Mouse (Mus musculus) thymus, adult 2 months (tissue): ENCODE measurements around the gene Kat8. TPM values are rescaled to one million over a fixed set of nuclear protein-coding genes. Genes with fewer than 3 reads are reported as not detected.

Experiments
- DNase-seq: peaks from one replicate; pipeline ENCODE4 v3.0.0; 2021
- H3K27ac ChIP-seq: fragments of 200-500 bp; 2 replicates; pipeline ENCODE4 v1.5.1; 2012; ENCODE audit warnings: low read length, control low read depth; ENCODE audit not compliant: control insufficient read depth, insufficient read depth
- H3K27me3 ChIP-seq: fragments of 200-500 bp; 2 replicates; pipeline ENCODE4 v1.6.1; 2012; ENCODE audit warnings: mild to moderate bottlenecking, low read length, moderate library complexity, mixed read lengths; ENCODE audit not compliant: control insufficient read depth, insufficient read depth
- H3K36me3 ChIP-seq: fragments of 200-500 bp; 2 replicates; pipeline ENCODE4 v1.6.1; 2012; ENCODE audit warnings: mild to moderate bottlenecking, low read length, moderate library complexity; ENCODE audit not compliant: control insufficient read depth, insufficient read depth
- H3K4me1 ChIP-seq: fragments of 200-500 bp; replicated peaks from 2 replicates; pipeline ENCODE4 v1.6.1; 2012; ENCODE audit warnings: low read length; ENCODE audit not compliant: control insufficient read depth, insufficient read depth
- H3K4me3 ChIP-seq: fragments of 200-500 bp; 2 replicates; pipeline ENCODE4 v1.5.1; 2012; ENCODE audit warnings: mild to moderate bottlenecking, low read length, control low read depth, moderate library complexity; ENCODE audit not compliant: control insufficient read depth, insufficient read depth
- CTCF ChIP-seq: fragments of 200-500 bp; IDR thresholded peaks from 2 replicates; pipeline ENCODE4 v1.5.1; 2012; ENCODE audit warnings: mild to moderate bottlenecking, control low read depth, low read length, moderate library complexity, borderline replicate concordance; ENCODE audit not compliant: control insufficient read depth, poor library complexity, insufficient read depth; ENCODE audit errors: extremely low read depth
- POLR2A ChIP-seq: fragments of 200-500 bp; IDR thresholded peaks from 2 replicates; pipeline ENCODE4 v1.6.1; 2012; ENCODE audit warnings: mild to moderate bottlenecking, low read length, control low read depth, moderate library complexity; ENCODE audit not compliant: control insufficient read depth, poor library complexity, insufficient read depth; ENCODE audit errors: extremely low read depth
- WGBS: fragments of 180-500 bp; shearing (Covaris S2); methylation state at CpG from one replicate; pipeline ENCODE4 v1.1.7; 2018; 5-methylcytosine and 5-hydroxymethylcytosine counted together
- polyA plus RNA-seq: library from polyadenylated mRNA; depleted of rRNA; stranded (reverse); fragments of >200 nt; gene quantifications from 2 replicates; pipeline ENCODE4 v1.2.3, GENCODE M21; 2012

Gene Kat8
- polyA plus RNA-seq, 1 experiment: 29.4 TPM

GRCm38 (mm10) chr7:127926066-127926465 lies 13.8 kb downstream of the Kat8 start:
- Histone ChIP-seq H3K27ac (no peak overlapping the region), H3K36me3 (peaks cover 18% of the 10 kb centered on the region), H3K27me3 (no peaks in the 10 kb centered on the region), H3K4me1 (0 out of 2 replicates have a peak, but pooled peaks cover 3% of the 10 kb centered on the region), H3K4me3 (no peak overlapping the region)
- TF ChIP-seq CTCF (no peak), POLR2A (no peak)
- DNase-seq: no peak
- 97% methylated on average over 8 of the region's 8 CpGs for WGBS

DNA sequence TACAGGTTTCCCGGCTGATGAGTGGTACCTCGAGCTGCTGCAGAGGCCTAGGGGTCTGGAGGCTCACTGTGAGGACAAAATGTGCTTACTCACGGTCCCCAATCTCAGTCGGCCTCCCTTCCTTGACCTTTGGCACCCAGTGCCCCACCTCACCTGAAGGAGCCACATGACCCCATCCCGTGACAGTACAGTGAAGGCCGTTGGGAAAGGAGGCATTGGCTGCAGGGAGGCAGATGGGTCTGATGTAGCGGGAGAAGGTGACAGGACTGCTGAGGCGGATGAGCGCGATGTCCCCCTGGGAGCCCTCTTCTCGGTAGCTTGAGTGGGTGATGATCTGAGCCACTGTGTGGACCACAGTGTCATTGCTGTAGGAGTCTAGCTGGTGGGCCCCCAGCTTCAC lies 14.5 kb downstream of the Kat8 start:
- H3K27ac ChIP-seq: no peak overlapping the region
- H3K4me3 ChIP-seq: no peak overlapping the region
- no peak for DNase-seq
- H3K4me1 ChIP-seq: peaks cover 7% of the 10 kb centered on the region; the same call in 1 of the 2 replicates
- peaks cover 18% of the 10 kb centered on the region for H3K36me3 ChIP-seq
- no peaks in the 10 kb centered on the region for H3K27me3 ChIP-seq
- 97% methylated on average over 11 of the region's 11 CpGs for WGBS
- no peak for TF ChIP-seq CTCF
- no peak for TF ChIP-seq POLR2A

- WGBS: 95% methylated on average over 11 of the region's 11 CpGs
- H3K36me3 ChIP-seq: peaks cover 18% of the 10 kb centered on the region
- no peak for DNase-seq
- no peak for TF ChIP-seq CTCF
- TF ChIP-seq POLR2A: no peak
- no peaks in the 10 kb centered on the region for H3K27me3 ChIP-seq
- peaks cover 4% of the 10 kb centered on the region; the same call in 1 of the 2 replicates for H3K4me1 ChIP-seq
- H3K27ac ChIP-seq: no peak overlapping the region
- H3K4me3 ChIP-seq: no peak overlapping the region
Measured at GRCm38 (mm10) chr7:127927726-127928125, 15.4 kb downstream of the Kat8 start.

GRCm38 (mm10) chr7:127928596-127928995 lies 16.3 kb downstream of the Kat8 start:
- no peak for DNase-seq
- no peak for TF ChIP-seq POLR2A
- no peak for TF ChIP-seq CTCF
- H3K4me3 ChIP-seq: no peak overlapping the region
- no peak overlapping the region for H3K27ac ChIP-seq
- no peaks in the 10 kb centered on the region for H3K27me3 ChIP-seq
- peaks cover 4% of the 10 kb centered on the region; the same call in 1 of the 2 replicates for H3K4me1 ChIP-seq
- peaks cover 18% of the 10 kb centered on the region for H3K36me3 ChIP-seq
- WGBS: 89% methylated on average over 5 of the region's 5 CpGs

- H3K4me1 ChIP-seq: peaks cover 7% of the 10 kb centered on the region; the same call in 1 of the 2 replicates
- H3K27me3 ChIP-seq: no peaks in the 10 kb centered on the region
- DNase-seq: no peak
- no peak for TF ChIP-seq POLR2A
- TF ChIP-seq CTCF: no peak
- no peak within 1 kb of the TSS for H3K4me3 ChIP-seq
- peaks cover 14% of the 10 kb centered on the region for H3K36me3 ChIP-seq
- no peak within 1 kb of the TSS for H3K27ac ChIP-seq
- 83% methylated on average over 6 of the region's 6 CpGs for WGBS
Measured at GRCm38 (mm10) chr7:127929923-127930322, 17.6 kb downstream of the Kat8 start, which contains the start of gene Prss8. TSS of gene Prss8 (minus strand) at chr7:127930104.

DNA sequence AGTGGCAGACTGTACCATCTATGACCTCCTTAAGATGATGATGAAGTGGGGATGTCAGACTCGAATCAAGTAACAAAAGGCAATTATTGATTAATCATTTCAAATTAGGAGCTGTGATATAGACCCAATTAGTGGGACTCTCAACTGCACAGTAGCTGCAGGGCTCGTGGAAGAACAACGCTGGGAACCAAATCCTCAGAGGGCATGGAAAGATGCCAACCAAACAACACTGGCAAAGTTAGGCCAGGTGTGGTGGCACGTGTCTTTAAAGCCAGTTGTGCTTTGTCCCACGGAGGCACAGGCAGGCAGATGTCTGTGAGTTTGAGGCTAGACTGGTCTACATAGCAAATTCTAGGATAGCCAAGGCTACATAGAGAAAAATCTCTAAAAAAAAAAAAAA lies 18.3 kb downstream of the Kat8 start:
- Histone ChIP-seq H3K27ac (no peak overlapping the region), H3K4me3 (no peak overlapping the region), H3K4me1 (peaks cover 7% of the 10 kb centered on the region; the same call in 1 of the 2 replicates), H3K36me3 (peaks cover 8% of the 10 kb centered on the region; the same call in 1 of the 2 replicates), H3K27me3 (no peaks in the 10 kb centered on the region)
- 75% methylated on average over 5 of the region's 5 CpGs for WGBS
- TF ChIP-seq POLR2A (no peak), CTCF (no peak)
- DNase-seq: no peak

DNA sequence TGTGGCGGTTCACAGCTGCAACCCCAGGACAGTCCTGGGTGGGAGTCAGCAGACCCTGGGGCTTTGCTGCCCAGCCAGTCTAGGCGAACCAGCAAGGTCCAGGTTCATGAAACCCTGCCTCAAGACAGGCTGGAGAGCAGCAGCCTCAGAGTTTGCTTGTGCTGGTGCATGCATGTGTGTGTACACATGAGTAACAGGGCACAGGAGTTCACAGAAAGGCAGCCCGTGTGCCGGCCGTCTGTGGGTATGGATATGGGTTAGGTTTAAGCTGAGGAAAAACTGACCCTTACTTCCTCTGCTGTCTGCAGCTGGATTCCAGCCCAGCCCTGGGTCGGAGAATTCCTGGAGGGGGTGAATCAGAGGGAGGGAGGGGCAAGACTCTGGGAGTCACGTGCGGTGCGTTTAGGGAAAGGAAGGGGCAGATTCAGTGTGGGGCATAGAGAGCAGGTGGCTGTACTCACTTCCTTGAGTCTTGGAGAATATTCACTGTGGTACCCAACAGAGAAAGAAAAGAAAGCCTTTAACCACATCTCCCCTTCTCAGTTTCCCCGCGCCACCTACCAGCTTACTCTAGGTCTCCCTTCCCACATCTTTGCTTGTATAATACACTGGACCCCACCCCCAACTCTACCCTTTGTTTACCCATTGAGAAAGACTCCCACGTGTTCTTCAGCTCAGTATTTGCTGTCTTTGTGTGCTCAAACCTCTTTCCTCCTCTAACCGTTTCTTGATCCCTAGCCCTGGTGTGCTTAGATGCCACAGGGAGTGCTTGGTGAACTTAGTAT lies 19.2 kb downstream of the Kat8 start:
- WGBS: 60% methylated on average over 13 of the region's 13 CpGs
- no peak for TF ChIP-seq CTCF
- Histone ChIP-seq H3K27me3 (no peaks in the 10 kb centered on the region), H3K36me3 (0 out of 2 replicates have a peak, but pooled peaks cover under 1% of the 10 kb centered on the region), H3K4me3 (no peak overlapping the region), H3K27ac (no peak overlapping the region), H3K4me1 (peaks cover 14% of the 10 kb centered on the region)
- DNase-seq: no peak
